Mouse (Mus musculus): ENCODE results near the gene Emc10. TPM values are rescaled to one million over a fixed set of nuclear protein-coding genes. Genes with fewer than 3 reads are reported as not detected.

Gene Emc10
- total RNA-seq (2022): 10 to 100 TPM; 73.8 to 84.8 (median 83.7) TPM

DNA sequence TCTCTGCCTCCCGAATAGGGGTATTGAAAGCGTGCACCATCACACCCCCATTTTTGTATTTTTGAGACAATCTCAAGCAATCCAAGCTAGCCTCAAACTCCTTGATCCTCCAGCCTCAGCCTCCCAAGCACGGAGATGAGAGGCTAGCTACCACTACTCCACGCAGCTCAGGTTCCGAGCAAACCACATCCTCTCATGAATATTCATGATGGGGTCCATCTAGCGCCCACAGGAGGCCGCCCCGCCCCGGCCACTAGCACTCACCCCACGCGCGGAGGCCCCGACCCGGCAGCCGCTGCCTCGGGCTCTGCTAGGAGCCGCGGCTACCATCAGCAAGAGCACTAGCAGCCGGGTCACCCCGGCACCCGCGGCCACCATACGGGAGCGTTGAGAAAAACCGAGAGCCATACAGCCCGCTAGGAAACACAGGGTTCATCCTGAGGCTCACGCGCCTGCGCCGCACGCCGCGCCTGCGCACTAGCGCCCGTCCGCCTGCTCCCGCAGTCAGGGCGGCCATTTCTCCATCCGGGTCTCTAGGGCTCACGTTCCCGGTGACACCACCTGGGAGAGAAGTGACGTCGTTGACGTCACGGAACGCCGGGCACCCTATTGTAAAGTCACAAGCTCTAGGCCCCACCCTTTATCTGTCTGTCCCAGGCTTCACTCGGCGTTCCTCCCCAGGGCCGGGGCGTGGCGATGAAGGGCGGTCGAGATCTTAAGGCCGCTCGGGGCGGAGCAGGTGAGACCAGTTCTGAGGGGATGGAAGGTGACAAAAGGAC is at the start of gene Emc10, which contains the start of gene Fam71e1:
Gene Emc10 (minus strand): TSS at position 538 of the 779 bp plus-strand sequence.
Gene Fam71e1 (plus strand): TSS at position 590 of the 779 bp plus-strand sequence.
- DNase-seq (ENCODE audit: low spot score): peak; percentile 95

DNA sequence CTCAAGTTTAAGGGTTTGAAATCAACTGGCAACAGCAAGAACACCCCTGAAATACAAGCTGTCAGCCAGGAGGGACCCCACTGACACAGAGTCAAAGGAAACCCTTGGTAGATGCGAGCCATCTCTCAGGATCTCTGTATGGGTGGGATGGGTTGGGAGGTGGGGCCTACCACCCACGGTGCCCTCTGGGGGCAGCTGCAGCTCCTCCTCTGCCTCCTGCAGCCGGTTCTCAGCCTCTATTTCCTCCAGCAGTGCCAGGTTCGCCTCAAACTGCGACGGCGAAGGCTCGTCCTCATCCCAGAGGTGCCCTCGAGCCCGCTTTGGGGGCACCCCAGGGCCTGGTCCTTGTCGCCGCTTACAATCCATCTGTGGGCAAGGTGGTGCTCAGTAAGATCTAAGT is 46.7 kb upstream of the Emc10 start:
- no peak for DNase-seq (ENCODE audit: low spot score)

DNA sequence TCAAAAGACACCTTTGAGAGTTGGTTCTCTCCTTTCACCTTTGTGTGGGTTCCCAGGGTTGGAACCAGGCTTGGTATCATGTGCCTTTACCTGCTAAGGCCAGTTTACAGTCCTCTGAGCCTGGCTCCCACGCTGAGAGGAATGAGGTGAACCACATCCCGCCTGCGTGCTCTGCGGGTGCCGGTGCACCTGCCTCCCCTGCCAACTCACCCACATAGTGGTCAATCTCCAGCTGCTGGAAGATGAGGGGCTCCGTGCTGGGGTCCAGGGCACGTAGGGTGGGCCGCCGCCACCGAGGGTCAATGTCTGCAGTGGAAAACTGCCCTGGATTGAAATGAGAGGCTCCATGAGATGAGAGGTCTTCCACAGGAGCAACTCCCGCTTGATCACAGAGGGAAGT is 46.2 kb upstream of the Emc10 start:
- DNase-seq (ENCODE audit: low spot score): no peak

- no peak for DNase-seq (ENCODE audit: low spot score)
Measured at GRCm38 (mm10) chr7:44538756-44539624, 42.7 kb upstream of the Emc10 start.

DNA sequence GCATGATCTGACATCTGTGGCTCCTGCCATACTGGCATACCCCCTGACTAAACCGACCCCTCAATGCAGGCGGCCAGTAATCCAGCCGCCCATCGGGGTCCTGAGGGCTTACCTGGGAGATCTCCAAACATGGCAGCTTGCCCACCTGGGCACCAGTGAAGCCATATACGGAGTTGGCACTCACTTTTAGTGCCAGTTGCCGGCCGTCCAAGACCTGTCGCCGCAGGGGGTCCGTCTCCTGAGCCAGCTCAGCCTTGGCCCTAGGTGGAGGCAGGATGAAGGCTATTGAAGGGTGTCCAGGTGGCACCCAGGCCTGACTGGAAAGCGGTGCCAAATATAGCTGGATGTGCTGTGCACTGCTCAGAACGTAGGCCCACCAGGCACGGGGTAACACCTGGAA is 41.2 kb upstream of the Emc10 start:
- DNase-seq (ENCODE audit: low spot score): no peak

DNA sequence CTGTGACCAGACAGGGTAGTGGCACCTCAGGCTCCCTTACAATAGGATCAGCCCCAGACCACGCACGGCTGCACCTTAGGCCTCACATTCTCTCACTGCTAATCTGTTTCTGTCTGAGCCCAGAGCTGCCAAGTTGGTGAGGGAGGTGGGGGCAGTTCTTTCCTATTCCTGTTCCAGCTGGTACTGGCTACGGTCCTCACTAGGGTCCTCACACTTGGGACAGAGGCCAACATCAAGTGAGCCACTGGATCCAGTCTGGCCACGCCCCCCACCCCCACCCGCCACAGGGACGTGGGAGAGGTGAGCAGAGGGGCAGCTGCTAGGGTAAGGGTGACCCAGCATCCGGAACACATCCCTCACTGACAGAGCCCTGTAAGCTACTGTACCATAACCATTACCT is 40.7 kb upstream of the Emc10 start:
- no peak for DNase-seq (ENCODE audit: low spot score)

GRCm38 (mm10) chr7:44536590-44536968 is 40.2 kb upstream of the Emc10 start:
- no peak for DNase-seq (ENCODE audit: low spot score)

- DNase-seq (ENCODE audit: low spot score): no peak
Measured at GRCm38 (mm10) chr7:44535657-44536589, 39.6 kb upstream of the Emc10 start.

- DNase-seq (ENCODE audit: low spot score): no peak
Measured at GRCm38 (mm10) chr7:44534656-44535441, 38.5 kb upstream of the Emc10 start.

- DNase-seq (ENCODE audit: low spot score): no peak
Measured at GRCm38 (mm10) chr7:44534242-44534641, 37.9 kb upstream of the Emc10 start.

DNA sequence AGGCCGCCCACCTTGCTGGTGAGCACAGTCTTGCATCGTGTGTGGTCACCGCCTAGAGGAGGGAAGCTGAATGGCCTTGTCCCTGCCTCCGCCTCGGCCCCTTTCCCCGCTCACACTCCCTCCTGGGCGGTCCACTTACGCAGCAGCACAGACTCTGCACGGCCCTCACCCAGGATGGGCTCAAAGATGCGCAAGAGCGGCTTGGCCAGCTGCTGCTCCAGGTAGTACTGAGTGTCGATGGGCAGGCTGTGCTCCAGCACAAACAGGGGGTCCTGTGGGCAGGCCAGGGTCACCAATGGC is 37.4 kb upstream of the Emc10 start:
- no peak for DNase-seq (ENCODE audit: low spot score)

DNA sequence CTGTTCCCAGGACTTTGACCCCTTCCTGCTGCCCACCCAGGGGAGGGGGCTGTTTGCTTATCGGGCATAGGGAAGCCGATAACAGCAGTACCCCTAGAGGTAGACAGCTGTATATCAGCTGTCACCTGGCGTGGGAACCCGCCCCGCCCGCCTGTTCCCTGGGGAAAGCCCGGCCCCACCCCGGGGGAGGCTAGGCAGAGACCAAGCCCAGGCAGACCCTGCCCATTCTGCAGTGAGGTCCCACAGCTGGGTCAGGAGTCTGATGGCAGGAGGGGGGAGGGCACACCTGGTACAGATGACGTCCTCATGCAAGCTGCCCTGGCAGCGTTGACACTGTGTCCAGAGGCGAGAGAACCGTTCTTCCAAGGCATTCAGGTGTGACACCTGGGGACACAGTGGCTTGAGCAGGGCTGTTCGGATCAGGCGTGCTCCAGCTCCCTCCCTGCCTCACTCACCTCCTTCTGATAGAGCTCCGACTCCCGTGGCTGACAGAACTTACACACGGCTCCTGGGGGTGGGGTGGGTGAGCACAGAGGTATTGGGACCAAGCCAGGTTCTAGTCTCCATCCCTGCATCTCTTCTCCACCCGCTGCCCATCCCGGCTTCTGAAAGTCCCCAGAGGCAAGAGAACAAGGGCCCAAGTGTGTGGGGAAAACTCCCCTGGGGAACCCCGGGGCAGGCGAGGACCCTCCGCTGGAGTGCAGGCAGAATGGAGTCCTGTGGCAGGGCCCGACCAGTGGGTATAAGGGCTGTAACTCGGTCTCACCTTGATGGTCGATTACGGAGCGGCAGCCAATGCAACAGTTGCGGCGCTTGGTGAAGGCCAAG is 36.8 kb upstream of the Emc10 start:
- DNase-seq (ENCODE audit: low spot score): no peak

GRCm38 (mm10) chr7:44531946-44532732 is 35.8 kb upstream of the Emc10 start, which contains the start of gene Spib:
Gene Spib (minus strand): TSS chr7:44532071.
- DNase-seq (ENCODE audit: low spot score): no peak

DNA sequence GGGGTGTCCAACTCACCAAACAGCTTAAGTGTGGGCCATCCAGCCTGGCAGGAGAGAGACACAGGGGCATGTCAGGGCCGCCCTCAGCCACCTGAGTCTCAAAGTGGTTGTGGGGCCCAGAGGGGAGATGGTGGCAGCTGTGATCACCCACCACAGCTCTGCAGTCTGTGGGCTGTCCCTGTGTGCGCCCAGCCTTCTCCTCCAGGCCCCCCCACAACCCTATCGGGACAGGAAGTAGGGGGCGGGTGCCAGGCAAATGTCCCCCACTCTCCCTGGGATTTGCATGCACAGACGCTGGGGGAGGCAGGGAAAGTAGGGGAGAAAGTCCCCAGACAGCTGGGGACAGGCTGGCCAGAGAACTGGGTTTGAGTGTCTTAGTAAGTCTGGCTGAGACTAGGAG is 34.9 kb upstream of the Emc10 start:
- no peak for DNase-seq (ENCODE audit: low spot score)

DNA sequence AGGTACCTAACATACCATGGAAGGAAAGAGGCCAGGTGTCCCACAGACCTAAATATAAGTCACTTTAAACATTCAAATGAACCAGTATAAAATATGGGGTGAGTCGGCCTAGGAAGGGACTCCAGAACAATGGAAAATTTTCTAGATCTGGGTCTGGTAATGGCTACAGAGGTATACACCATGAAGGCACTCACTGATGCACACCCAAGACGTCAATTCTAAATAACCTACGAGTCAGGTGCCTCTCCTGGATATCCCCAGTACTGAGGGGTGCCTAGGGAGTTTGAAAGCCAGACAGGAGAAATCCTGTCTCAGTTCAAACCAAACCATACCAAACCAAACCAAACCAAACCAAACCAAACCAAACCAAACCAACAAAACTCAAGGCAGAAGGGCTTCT is 34.2 kb upstream of the Emc10 start:
- DNase-seq (ENCODE audit: low spot score): no peak

DNA sequence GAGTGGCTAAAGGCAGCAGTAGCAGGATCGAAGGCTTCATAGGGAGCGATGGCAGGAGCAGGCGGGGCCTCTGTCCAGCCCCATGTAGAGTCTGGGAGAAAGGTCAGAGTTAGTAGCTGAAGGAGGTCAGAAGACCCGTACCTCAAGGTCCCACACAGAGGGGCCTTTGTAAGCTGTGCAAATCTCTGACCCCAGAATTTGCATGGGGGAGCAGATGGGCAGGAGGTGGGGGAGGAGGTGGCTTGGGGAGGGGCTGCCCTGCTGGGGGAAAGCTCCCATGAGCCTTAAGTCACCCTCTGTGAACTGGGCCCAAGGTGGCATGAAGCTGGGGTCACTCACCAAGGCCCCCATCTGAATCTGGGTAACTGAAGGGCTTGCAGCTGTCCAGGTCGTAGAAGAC is 33.2 kb upstream of the Emc10 start:
- no peak for DNase-seq (ENCODE audit: low spot score)

GRCm38 (mm10) chr7:44527483-44528398 is 31.4 kb upstream of the Emc10 start:
- DNase-seq (ENCODE audit: low spot score): peak; percentile 62

Measured in heart, adult 8-10 months (tissue).